Mouse (Mus musculus) MEL (cell line): Measurements from ENCODE around the gene Mov10. TPM values are rescaled to one million over a fixed set of nuclear protein-coding genes. Genes with fewer than 3 reads are reported as not detected.
"Not testable (repeated sequence)": the region's sequence is repeated elsewhere in the genome, so short reads cannot be mapped to it uniquely, and the experiment has no call there.

Experiments
- DNase-seq: peaks from one replicate; pipeline ENCODE4 v3.0.0; 2011; ENCODE audit warnings: low read depth, low spot score
- H3K27ac ChIP-seq: 2 replicates; pipeline ENCODE4 v1.5.1; 2012; ENCODE audit warnings: low read depth, mild to moderate bottlenecking, control low read depth, low read length, moderate library complexity; ENCODE audit not compliant: control insufficient read depth
- H3K27me3 ChIP-seq, 2 experiments: fragments of 150-350 bp in 1 of 2; sonication (generic) in 1 of 2; 2 replicates each; pipeline ENCODE4 v1.6.1; 2012; ENCODE audit warnings: low read length in 2 of 2, mild to moderate bottlenecking in 2 of 2, improper control_type of control experiment in 1 of 2, moderate library complexity in 1 of 2; ENCODE audit not compliant: insufficient read depth in 2 of 2, control insufficient read depth in 1 of 2
- H3K36me3 ChIP-seq, 2 experiments: 2 replicates each; pipeline ENCODE4 v1.6.1; 2012 to 2014; ENCODE audit warnings: low read length in 2 of 2, improper control_type of control experiment in 1 of 2, inconsistent platforms in 1 of 2, mild to moderate bottlenecking in 1 of 2; ENCODE audit not compliant: insufficient read depth in 2 of 2, control insufficient read depth in 1 of 2
- H3K4me1 ChIP-seq, 2 experiments: fragments of 150-350 bp in 1 of 2; sonication (generic) in 1 of 2; 2 replicates each; pipeline ENCODE4 v1.6.1; 2012; ENCODE audit warnings: low read length in 2 of 2, improper control_type of control experiment in 1 of 2, mild to moderate bottlenecking in 1 of 2; ENCODE audit not compliant: insufficient read depth in 2 of 2, control insufficient read depth in 1 of 2
- H3K4me3 ChIP-seq, 2 experiments: fragments of 150-350 bp in 1 of 2; sonication (generic) in 1 of 2; 2 replicates each; pipeline ENCODE4 v1.5.1; 2012; ENCODE audit warnings: low read depth in 2 of 2, low read length in 2 of 2, mild to moderate bottlenecking in 2 of 2, moderate library complexity in 2 of 2, control low read depth in 1 of 2, improper control_type of control experiment in 1 of 2; ENCODE audit not compliant: control insufficient read depth in 1 of 2, insufficient read depth in 1 of 2
- H3K79me2 ChIP-seq: 2 replicates; pipeline ENCODE4 v1.6.1; 2012; ENCODE audit warnings: mild to moderate bottlenecking, low read length, moderate library complexity; ENCODE audit not compliant: control insufficient read depth, poor library complexity, insufficient read depth
- H3K9ac ChIP-seq: 2 replicates; pipeline ENCODE4 v1.6.1; 2012; ENCODE audit warnings: low read depth, mild to moderate bottlenecking, control low read depth, low read length, moderate library complexity; ENCODE audit not compliant: control insufficient read depth, poor library complexity, severe bottlenecking
- H3K9me3 ChIP-seq: fragments of 150-350 bp; sonication (generic); replicated peaks from 2 replicates; pipeline ENCODE4 v1.6.1; 2012; ENCODE audit warnings: mild to moderate bottlenecking, low read length, improper control_type of control experiment, moderate library complexity; ENCODE audit not compliant: insufficient read depth
- CTCF ChIP-seq, 3 experiments: IDR thresholded peaks in 2 of 3; conservative IDR thresholded peaks in 1 of 3; 2 replicates each; pipeline ENCODE4 v1.5.1; 2011 to 2012; ENCODE audit warnings: low read length in 3 of 3, low read depth in 2 of 3, mild to moderate bottlenecking in 2 of 3, improper control_type of control experiment in 1 of 3, inconsistent platforms in 1 of 3, mixed read lengths in 1 of 3, moderate library complexity in 1 of 3; ENCODE audit not compliant: control insufficient read depth in 1 of 3, insufficient read depth in 1 of 3, poor library complexity in 1 of 3, severe bottlenecking in 1 of 3
- E2F4 ChIP-seq: IDR thresholded peaks from 2 replicates; pipeline ENCODE4 v1.6.1; 2011; ENCODE audit warnings: low read depth, low read length, improper control_type of control experiment, borderline replicate concordance
- ELF1 ChIP-seq: IDR thresholded peaks from 2 replicates; pipeline ENCODE4 v1.6.1; 2014; ENCODE audit warnings: low read depth, mild to moderate bottlenecking, inconsistent platforms, low read length, improper control_type of control experiment, moderate library complexity
- EP300 ChIP-seq, 2 experiments: IDR thresholded peaks; 2 replicates each; pipeline ENCODE4 v1.6.1; 2011; ENCODE audit warnings: improper control_type of control experiment in 2 of 2, low read length in 2 of 2, low read depth in 1 of 2, mild to moderate bottlenecking in 1 of 2
- ETS1 ChIP-seq: IDR thresholded peaks from 2 replicates; pipeline ENCODE4 v1.6.1; 2012; ENCODE audit warnings: low read depth, mild to moderate bottlenecking, inconsistent platforms, low read length, improper control_type of control experiment, moderate library complexity
- JUND ChIP-seq: IDR thresholded peaks from 2 replicates; pipeline ENCODE4 v1.6.1; 2011; ENCODE audit warnings: low read depth, mild to moderate bottlenecking, improper control_type of control experiment, low read length
- MAFK ChIP-seq: IDR thresholded peaks from 2 replicates; pipeline ENCODE4 v1.6.1; 2011; ENCODE audit warnings: low read depth, mild to moderate bottlenecking, low read length, improper control_type of control experiment, borderline replicate concordance
- MAX ChIP-seq: IDR thresholded peaks from 2 replicates; pipeline ENCODE4 v1.6.1; 2011; ENCODE audit warnings: low read length, improper control_type of control experiment
- MAZ ChIP-seq: IDR thresholded peaks from 2 replicates; pipeline ENCODE4 v1.6.1; 2012; ENCODE audit warnings: low read depth, mild to moderate bottlenecking, inconsistent platforms, low read length, improper control_type of control experiment
- MYB ChIP-seq: IDR thresholded peaks from 2 replicates; pipeline ENCODE4 v1.6.1; 2011; ENCODE audit warnings: mild to moderate bottlenecking, low read depth, low read length, improper control_type of control experiment
- MYC ChIP-seq: IDR thresholded peaks from 2 replicates; pipeline ENCODE4 v1.6.1; 2011; ENCODE audit warnings: low read depth, mild to moderate bottlenecking, low read length, improper control_type of control experiment, moderate library complexity
- NRF1 ChIP-seq: IDR thresholded peaks from 2 replicates; pipeline ENCODE4 v1.6.1; 2014; ENCODE audit warnings: low read depth, mild to moderate bottlenecking, inconsistent platforms, low read length, improper control_type of control experiment, moderate library complexity; ENCODE audit not compliant: poor library complexity, insufficient read depth, severe bottlenecking
- POLR2AphosphoS5 ChIP-seq: IDR thresholded peaks from 2 replicates; pipeline ENCODE4 v1.6.1; 2012; ENCODE audit warnings: low read depth, borderline replicate concordance, mild to moderate bottlenecking, inconsistent platforms, low read length, moderate library complexity, mixed read lengths
- RAD21 ChIP-seq: IDR thresholded peaks from 2 replicates; pipeline ENCODE4 v1.6.1; 2011; ENCODE audit warnings: mild to moderate bottlenecking, low read depth, low read length, improper control_type of control experiment
- SMC3 ChIP-seq: IDR thresholded peaks from 2 replicates; pipeline ENCODE4 v1.6.1; 2011; ENCODE audit warnings: low read depth, low read length, improper control_type of control experiment
- TAL1 ChIP-seq: IDR thresholded peaks from 2 replicates; pipeline ENCODE4 v1.6.1; 2012; ENCODE audit warnings: mild to moderate bottlenecking, inconsistent platforms, low read length, moderate library complexity, mixed read lengths
- TCF12 ChIP-seq: IDR thresholded peaks from 2 replicates; pipeline ENCODE4 v1.6.1; 2014; ENCODE audit warnings: low read depth, mild to moderate bottlenecking, inconsistent platforms, low read length, improper control_type of control experiment, moderate library complexity
- USF2 ChIP-seq, 2 experiments: IDR thresholded peaks; 2 replicates each; pipeline ENCODE4 v1.6.1; 2011 to 2012; ENCODE audit warnings: improper control_type of control experiment in 2 of 2, low read length in 2 of 2, borderline replicate concordance in 1 of 2, inconsistent platforms in 1 of 2, low read depth in 1 of 2, mild to moderate bottlenecking in 1 of 2; ENCODE audit not compliant: insufficient read depth in 1 of 2
- ZC3H11A ChIP-seq: IDR thresholded peaks from 2 replicates; pipeline ENCODE4 v1.6.1; 2012; ENCODE audit warnings: low read depth, mild to moderate bottlenecking, inconsistent platforms, low read length, improper control_type of control experiment
- ZKSCAN1 ChIP-seq: IDR thresholded peaks from 2 replicates; pipeline ENCODE4 v1.6.1; 2012; ENCODE audit warnings: low read depth, mild to moderate bottlenecking, inconsistent platforms, low read length, improper control_type of control experiment, moderate library complexity
- ZMIZ1 ChIP-seq: IDR thresholded peaks from 2 replicates; pipeline ENCODE4 v1.6.1; 2012; ENCODE audit warnings: low read depth, mild to moderate bottlenecking, inconsistent platforms, low read length, improper control_type of control experiment, moderate library complexity
- ZNF384 ChIP-seq: IDR thresholded peaks from 2 replicates; pipeline ENCODE4 v1.6.1; 2012; ENCODE audit warnings: low read depth, mild to moderate bottlenecking, inconsistent platforms, low read length, improper control_type of control experiment
- polyA plus RNA-seq, 2 experiments: library from polyadenylated mRNA; stranded (reverse) in 1 of 2; unstranded in 1 of 2; fragments of >175 nt in 1 of 2; fragments of >200 nt in 1 of 2; gene quantifications; 2 replicates each; pipeline versions ENCODE4 v1.2.1 to v1.2.4; 2012; ENCODE audit warnings: low replicate concordance in 2 of 2, low read depth in 1 of 2; ENCODE audit not compliant: insufficient read length in 2 of 2, insufficient read depth in 1 of 2, missing spikeins in 1 of 2
- total RNA-seq: library from RNA; depleted of rRNA; stranded (reverse); fragments of 300-350 nt; gene quantifications from 2 replicates; pipeline ENCODE4 v1.2.3, GENCODE M21; 2012

Gene Mov10
- total and polyA plus RNA-seq, 3 experiments = 7.1 to 32.5 TPM; not detected in 1

GRCm38 (mm10) chr3:104765021-104765420 is 53.3 kb downstream of the Mov10 start:
- H3K36me3 ChIP-seq = peaks cover 0 to 2% of the 10 kb centered on the region in 2 experiments; a peak in 1 of 4 replicates
- TF ChIP-seq RAD21 (peak; percentile 71), SMC3 (peak; percentile 69), ZMIZ1 (no peak), CTCF (IDR thresholded peaks at IDR 0.05 in 2 of 3, conservative IDR thresholded peaks at IDR 0.05 in 1 of 3; ENCODE audit: control insufficient read depth in 1 of 3, insufficient read depth in 1 of 3, low read depth in 2 of 3, low read length in 3 of 3, poor library complexity in 1 of 3, severe bottlenecking in 1 of 3) (peak; percentile 81 to 97 (median 85)), ZNF384 (peak; percentile 83), ZC3H11A (peak; percentile 68), EP300 (IDR thresholded peaks at IDR 0.05; ENCODE audit: low read depth in 1 of 2, low read length in 2 of 2) (no peak)
- no peaks in the 10 kb centered on the region for H3K27me3 ChIP-seq
- no peak overlapping the region for H3K9ac ChIP-seq
- no peaks in the 10 kb centered on the region for H3K9me3 ChIP-seq
- H3K27ac ChIP-seq = no peak overlapping the region
- H3K4me1 ChIP-seq = peaks cover 3 to 12% of the 10 kb centered on the region in 2 experiments; a peak in 2 of 4 replicates
- H3K4me3 ChIP-seq = no peak overlapping the region
- DNase-seq = peak; percentile 72
- no peaks in the 10 kb centered on the region for H3K79me2 ChIP-seq

DNA sequence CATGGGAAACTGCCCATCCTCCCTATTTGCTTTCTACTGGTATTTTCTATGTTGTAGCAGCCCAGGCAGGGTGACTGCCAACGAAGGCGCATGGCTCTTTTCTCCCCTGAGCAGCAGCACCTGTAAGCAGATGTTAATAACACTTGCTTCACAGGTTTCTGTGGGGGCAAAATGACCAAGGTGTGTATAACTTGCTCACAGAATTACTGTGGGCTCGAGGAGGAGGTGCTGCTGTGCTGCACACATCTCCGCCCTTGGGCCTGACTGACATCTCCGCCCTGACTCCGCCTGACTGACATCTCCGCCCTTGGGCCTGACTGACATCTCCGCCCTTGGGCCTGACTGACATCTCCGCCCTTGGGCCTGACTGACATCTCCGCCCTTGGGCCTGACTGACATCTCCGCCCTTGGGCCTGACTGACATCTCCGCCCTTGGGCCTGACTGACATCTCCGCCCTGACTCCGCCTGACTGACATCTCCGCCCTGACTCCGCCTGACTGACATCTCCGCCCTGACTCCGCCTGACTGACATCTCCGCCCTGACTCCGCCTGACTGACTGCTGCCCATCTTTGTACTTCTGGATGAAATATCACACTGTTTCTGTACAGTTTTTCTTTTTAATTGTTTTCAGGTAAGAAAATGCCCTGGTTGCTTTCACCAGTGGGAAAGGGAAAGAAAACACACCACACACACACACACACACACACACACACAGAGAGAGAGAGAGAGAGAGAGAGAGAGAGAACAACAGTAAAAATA is 56.1 kb downstream of the Mov10 start:
- H3K27ac ChIP-seq, H3K27me3 ChIP-seq, H3K36me3 ChIP-seq, H3K9me3 ChIP-seq, H3K79me2 ChIP-seq: not testable (repeated sequence)
- Histone ChIP-seq H3K4me3 (peak overlapping the region; percentile 5 to 48; a peak in 2 of 4 replicates), H3K4me1 (peaks cover 0 to 14% of the 10 kb centered on the region in 2 experiments; a peak in 1 of 4 replicates), H3K9ac (peak overlapping the region; percentile 10; the same call in 1 of the 2 replicates)
- peak; percentile 73 for DNase-seq

DNA sequence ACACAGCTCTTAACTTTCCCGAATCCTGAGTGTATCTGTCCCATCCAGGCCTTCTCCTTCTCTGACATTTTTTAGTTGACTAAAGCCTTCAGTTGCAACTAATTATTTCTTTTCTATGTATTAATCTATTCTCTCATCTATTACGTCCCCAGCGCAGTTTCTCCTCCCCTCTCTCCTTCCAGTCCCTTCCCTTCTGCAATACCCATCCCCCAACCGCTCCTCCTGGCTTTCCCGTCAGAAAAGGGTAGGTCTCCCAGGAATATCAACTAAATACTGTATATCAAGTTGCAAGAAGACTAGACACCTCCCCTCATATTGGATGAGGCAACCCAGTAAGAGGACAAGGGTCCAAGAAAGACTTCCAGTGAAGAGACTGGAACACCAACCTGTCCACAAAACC is 59.5 kb downstream of the Mov10 start:
- Histone ChIP-seq H3K36me3 (peaks cover 0 to 4% of the 10 kb centered on the region in 2 experiments; a peak in 1 of 4 replicates), H3K9me3 (no peaks in the 10 kb centered on the region), H3K79me2 (no peaks in the 10 kb centered on the region), H3K9ac (peak overlapping the region; percentile 70), H3K4me3 (peak overlapping the region; percentile 63 to 89), H3K27me3 (peaks cover 3% of the 10 kb centered on the region in 2 experiments; a peak in 2 of 4 replicates), H3K4me1 (peaks cover 0 to 14% of the 10 kb centered on the region in 2 experiments; a peak in 1 of 4 replicates), H3K27ac (no peak overlapping the region)
- no peak for TF ChIP-seq NRF1
- TF ChIP-seq JUND = no peak
- TF ChIP-seq MYB = no peak
- no peak for TF ChIP-seq POLR2AphosphoS5
- no peak for TF ChIP-seq TCF12
- no peak for TF ChIP-seq MAZ
- no peak for TF ChIP-seq USF2 (IDR thresholded peaks at IDR 0.05; ENCODE audit: borderline replicate concordance in 1 of 2, insufficient read depth in 1 of 2, low read depth in 1 of 2, low read length in 2 of 2)
- TF ChIP-seq TAL1 = no peak
- TF ChIP-seq ETS1 = no peak
- TF ChIP-seq E2F4 = no peak
- TF ChIP-seq ZC3H11A = no peak
- no peak for TF ChIP-seq ZMIZ1
- TF ChIP-seq ELF1 = no peak
- TF ChIP-seq MYC = no peak
- TF ChIP-seq MAX = no peak
- no peak for TF ChIP-seq ZKSCAN1
- TF ChIP-seq MAFK = no peak
- DNase-seq = no peak
